Mouse (Mus musculus) olfactory bulb, adult 2 months (tissue): ENCODE data around the gene Dcun1d4.

Source experiments
- CTCF ChIP-seq: fragments of 200-500 bp; IDR thresholded peaks from 2 replicates; pipeline ENCODE4 v1.5.1; 2012; ENCODE audit warnings: low read depth, mild to moderate bottlenecking, low read length, moderate library complexity; ENCODE audit not compliant: insufficient read depth
- POLR2A ChIP-seq: fragments of 200-500 bp; IDR thresholded peaks from 2 replicates; pipeline ENCODE4 v1.6.1; 2012; ENCODE audit warnings: mild to moderate bottlenecking, low read depth, low read length, moderate library complexity; ENCODE audit not compliant: insufficient read depth

DNA sequence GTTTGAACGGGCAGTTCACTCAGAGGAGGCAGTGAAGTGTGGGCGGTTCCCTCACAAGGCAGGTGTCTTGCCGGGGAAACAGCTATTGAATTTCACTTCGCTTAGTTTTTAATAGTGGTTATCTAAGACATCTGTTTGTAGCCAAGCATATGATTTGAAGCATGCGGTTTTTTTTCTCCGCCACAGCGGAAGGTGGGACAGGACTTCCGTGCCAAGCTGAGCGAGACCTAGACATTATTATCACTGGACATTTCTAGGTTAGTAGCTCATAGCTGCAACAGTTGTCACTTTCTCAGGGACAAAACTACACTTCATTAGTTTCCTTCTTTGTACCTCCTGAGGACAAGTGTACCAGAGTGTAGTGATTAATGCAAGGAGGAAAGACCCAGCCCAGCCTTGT lies 38.6 kb upstream of the Dcun1d4 start:
- no peak for TF ChIP-seq POLR2A
- TF ChIP-seq CTCF: no peak
